Mouse (Mus musculus): ENCODE results near the gene Dnajc6.

The Dnajc6 gene

DNA sequence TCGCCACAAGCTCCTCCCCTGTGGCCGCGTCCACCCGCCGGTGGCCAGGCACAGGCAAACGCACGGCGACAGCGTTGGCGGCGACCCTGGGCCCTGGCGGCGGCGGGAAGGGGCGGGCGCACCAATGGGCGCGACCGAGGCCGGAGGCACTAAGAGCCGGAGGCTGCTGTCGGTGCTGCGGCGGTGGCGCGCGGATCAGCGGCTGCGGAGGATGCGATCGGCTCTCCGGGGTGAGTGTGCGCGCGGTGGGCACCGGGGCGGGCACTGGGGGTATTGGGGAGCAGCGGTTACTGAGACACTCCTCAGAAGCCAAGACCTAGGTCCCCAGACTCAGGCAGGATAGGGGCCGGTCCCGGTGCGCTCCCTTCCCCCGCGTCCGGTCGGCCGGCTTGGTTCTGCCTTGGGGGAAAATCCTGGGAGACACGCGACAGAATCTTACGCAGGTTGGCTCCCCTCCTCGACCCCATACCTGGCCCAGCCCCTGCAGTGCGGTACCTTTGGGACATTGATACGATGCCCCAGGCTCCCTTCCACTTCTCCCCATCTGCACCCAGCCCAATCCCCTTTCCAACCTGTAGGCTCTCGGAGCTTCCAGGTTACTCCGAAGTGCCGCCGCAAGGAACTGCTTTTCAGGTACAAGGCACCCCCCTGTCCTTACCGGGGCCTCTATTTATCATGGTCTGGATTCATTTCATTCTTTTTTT is at the start of gene Dnajc6:
Gene Dnajc6 (plus strand): TSS at position 115 of the 704 bp plus-strand sequence.
- in situ Hi-C loops (cut with MboI; ENCODE audit: low sequenced_read_pairs): no loop called here

DNA sequence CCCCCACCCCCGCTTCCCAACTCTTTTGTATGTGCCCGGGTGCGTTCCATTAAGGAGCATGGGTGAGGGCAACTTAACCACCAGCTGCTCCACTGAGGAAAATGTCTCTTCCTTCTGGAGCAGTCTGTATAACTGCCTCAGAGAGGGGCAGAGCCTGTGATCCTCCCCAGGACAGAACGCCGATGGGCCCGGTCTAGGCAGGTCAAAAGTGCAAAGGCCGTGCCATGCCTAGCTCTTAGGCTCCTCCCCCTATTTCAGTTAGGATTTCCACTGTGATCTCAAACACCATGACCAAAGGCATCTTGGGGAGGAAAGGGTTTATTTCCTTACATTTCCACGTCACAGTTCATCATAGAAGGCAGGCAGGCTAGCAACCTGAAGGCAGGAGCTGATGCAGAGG is 47.7 kb upstream of the Dnajc6 start:
- in situ Hi-C loops (cut with MboI; ENCODE audit: low sequenced_read_pairs): no loop called here

DNA sequence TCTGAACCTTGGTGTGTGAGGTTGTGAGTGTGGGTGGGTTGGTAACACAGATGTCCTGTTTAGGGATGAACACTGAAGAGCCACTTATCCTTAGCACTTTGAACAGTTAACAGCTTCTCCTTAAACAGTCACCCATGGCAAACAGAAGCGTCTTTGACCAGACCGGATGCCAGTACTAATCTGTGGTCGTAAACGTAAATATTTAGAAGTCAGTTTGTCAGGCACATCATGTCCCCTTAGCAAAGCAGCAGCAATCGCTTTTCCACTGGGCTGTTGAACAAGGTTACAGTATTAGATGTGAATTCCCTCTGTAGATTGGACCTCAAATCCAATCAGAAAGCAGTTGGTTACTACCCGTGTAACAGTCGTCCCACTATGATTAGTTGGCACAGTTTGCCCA is 47.1 kb upstream of the Dnajc6 start:
- in situ Hi-C loops (cut with MboI; ENCODE audit: low sequenced_read_pairs): no loop called here

DNA sequence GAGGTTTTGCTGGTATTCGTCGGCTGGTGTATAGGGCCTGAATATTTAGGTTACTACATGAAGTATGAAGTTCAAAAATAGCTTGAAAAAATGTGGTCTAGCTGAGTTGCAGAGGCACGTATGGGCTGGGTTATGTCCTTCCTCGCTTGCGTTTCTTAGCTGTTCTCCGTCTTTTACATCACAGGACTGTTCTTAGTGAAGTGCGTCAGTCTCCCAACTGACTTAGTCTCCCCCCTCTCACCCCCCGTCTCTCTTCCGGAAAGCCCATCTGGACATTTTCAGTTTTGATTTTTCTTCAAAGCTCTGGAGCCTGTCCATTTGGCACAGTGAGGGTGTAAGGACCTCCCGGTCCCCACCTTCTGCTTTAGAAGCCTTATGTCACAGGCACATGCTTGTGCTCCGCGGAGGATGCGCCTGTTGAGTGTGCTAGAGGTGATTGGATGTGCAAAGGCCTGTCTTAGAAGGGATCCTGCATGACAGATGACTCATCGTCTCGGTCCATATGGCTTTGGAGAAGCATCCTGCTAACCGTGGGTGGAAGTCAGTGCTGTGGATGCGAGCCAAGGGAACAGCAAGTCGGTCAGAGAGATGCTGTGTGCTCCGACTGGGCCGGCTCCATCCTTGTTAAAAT is 46.2 kb upstream of the Dnajc6 start:
- in situ Hi-C loops (cut with MboI; ENCODE audit: low sequenced_read_pairs): no loop called here

DNA sequence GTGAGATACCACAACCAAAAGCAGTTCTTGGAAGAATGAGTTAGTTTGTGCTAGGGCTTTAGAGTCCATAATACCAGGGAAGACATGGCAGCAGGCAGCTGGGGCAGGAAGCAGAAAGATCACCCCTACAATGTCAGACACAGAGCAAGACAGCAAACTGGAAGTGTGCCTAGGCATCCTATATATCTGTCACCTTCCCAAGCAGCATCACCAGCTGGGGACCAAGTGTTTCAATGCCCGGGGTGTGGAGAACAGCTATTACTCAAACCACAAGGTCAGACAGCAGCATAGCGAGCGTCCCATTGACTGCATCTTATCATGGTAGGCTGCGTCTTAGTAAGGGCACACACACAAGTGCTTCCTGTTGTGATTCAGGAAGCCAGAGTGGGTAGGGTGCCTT is 45.4 kb upstream of the Dnajc6 start:
- in situ Hi-C loops (cut with MboI; ENCODE audit: low sequenced_read_pairs): no loop called here

DNA sequence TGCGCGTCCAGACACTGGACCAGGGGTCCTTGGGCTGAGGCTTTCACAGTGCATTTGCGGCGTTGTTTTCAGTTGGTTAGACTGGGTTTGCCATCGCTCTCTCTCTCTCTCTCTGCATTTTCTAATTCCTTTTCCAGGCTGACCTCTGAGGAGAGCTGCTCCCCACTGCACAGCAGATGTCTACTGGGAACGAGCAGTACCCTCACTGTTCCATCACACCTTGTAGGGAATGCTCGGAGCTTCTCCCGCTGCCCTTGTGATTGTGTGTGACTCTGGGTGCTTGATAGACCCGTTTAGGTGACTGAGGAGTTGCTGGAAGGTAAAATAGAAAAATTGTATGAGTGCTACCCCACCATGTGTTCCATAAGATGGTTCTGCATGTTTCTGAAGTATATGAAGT is 43.6 kb upstream of the Dnajc6 start:
- in situ Hi-C loops (cut with MboI; ENCODE audit: low sequenced_read_pairs): no loop called here

DNA sequence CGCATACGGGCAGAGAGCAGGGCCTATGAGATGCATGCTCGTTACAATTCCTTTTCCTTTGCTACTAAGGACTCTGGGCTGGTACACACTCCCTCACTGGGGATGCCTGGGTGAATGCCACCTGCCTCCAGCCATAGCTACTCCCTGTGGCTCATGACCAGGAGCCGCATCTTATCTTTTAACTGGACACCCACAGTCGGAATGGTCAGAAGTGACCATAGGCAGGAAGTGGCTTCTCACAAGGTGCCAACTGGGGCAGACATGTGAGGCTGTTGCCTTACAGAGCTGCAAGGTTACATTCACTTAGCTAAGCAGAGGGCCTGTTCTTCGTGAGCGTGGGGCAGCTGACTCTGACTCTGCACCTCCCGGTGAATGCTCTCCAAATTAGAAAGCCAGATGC is 39.3 kb upstream of the Dnajc6 start:
- in situ Hi-C loops (cut with MboI; ENCODE audit: low sequenced_read_pairs): no loop called here

DNA sequence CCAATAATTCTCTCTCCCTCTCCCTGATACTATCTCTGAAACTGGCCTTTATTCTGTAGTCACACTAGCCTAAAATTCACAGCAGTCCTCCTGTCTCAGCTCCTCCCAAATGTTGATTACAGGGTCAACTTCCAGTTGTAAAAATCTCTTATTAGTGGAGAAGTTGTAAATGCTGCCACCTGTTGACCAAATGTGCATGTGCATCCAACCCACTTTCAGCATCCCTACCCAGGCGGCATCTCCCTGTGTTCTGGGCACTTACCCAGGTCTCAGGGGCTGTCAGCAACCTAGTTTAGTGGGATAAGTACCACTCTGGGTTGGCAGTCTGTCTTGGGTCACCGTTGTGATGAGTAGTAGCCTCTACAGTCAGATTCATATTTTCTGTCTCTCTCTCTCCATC is 38.1 kb upstream of the Dnajc6 start:
- in situ Hi-C loops (cut with MboI; ENCODE audit: low sequenced_read_pairs): no loop called here

DNA sequence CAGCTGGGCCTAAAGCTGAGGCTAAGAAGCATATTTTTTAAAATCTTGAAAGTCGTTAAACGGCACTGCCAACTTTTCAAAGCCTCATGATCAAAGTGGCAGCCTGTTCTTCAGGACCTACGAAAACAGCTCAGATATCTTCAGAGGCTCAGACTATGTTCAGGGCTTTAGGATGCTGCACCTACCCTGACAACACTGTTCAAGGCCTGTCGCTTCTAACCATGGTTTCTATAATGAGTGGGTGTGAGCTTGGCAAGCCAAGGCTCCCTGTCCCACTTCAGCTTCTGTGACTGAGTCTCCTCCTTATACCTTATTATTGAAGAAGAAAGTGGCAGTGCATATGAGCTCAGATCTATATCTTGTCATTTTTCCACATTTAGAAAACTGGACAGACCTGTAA is 37.1 kb upstream of the Dnajc6 start:
- in situ Hi-C loops (cut with MboI; ENCODE audit: low sequenced_read_pairs): no loop called here

DNA sequence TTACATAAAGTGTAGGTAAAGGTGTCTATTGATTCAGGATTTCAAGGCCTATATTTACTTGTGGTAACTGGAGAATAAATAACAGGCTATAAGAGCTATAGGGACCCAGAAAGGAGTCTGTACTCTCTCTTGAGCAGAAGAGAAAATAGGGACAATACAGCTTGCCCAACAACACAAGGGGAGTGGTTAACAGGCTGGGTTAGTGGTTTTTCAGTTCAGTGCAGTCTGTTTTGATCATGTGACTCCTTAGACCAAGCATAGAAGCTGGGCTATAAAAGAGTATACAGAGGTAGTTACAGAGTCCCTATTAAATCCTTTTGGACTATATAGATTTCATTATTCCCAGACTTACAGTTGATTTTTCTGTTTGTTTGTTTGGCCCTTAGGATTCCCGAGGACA is 36.3 kb upstream of the Dnajc6 start:
- in situ Hi-C loops (cut with MboI; ENCODE audit: low sequenced_read_pairs): no loop called here

DNA sequence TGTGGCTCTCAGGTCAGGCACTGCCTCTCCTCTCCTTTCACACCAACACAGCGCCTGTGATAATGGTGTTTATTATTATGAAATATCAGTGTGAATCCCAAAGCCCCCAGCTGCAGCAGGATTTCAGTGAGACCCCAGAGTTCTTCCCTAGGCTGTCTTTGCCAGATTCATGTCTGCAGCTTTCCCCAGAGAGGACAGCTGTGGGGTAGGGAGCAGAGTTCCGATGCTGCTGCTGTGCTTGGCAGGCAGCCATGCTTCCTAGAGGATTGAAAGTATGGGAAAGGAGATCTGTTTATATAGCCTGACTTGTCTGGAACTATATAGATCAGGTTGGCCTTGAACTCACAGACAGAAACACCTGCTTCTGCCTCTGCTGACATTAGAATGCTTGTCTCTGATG is 34.4 kb upstream of the Dnajc6 start:
- in situ Hi-C loops (cut with MboI; ENCODE audit: low sequenced_read_pairs): no loop called here

DNA sequence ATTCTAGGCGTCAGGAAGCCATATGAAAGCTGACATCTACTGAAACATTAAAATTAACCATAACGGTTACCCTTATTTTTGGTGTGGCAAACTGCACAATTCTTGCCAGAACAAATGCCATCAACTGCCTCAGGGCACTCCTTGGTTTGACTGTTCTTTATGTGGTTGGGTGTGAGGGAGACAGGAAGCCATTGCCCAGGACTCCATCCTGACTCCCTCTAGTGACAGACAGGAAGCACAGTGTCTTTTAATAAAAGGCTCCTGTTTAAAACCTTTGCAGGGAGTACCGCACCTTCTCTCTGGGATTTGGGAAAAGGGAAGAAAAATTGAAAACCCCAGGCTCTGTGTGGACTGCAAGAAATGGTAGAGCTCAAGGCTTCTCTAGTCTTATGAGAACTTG is 30.2 kb upstream of the Dnajc6 start:
- in situ Hi-C loops (cut with MboI; ENCODE audit: low sequenced_read_pairs): no loop called here

DNA sequence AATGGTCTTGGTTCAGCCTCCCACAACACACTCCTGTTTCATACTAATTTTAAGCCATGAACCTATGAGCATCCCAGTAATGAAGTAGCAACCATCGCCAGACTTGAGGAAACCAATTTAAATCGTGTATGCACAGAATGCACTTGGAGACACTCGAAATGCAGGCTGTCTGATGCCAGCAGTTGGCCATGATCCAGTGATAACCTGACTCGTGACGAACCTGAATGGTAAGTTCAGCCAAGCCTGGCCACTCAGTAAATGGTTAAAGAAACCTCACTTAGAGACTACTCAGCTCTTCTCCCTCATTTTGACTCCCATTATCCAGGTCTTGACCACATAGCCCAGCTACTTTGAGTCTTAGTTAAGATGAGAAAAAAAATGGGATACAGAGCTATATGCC is 27.2 kb upstream of the Dnajc6 start:
- in situ Hi-C loops (cut with MboI; ENCODE audit: low sequenced_read_pairs): no loop called here

DNA sequence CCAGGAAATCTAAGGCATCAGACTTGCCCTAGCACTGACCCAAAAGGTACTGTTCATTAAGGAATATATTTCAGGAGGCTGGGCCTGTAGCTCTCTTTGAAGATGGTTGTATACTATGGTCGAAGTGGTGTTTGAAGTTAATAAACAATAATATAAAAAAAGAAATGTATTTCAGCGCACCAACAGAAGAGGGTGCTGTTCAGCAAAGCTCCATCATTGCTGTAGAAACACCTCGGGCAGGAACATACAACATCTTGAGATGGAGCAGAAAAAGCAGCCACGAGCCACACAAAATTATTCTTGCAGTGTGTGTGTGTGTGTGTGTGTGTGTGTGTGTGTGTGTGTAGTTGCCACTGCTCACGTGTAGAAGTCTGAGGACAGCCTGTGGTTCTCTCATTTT is 25.9 kb upstream of the Dnajc6 start:
- in situ Hi-C loops (cut with MboI; ENCODE audit: low sequenced_read_pairs): no loop called here

DNA sequence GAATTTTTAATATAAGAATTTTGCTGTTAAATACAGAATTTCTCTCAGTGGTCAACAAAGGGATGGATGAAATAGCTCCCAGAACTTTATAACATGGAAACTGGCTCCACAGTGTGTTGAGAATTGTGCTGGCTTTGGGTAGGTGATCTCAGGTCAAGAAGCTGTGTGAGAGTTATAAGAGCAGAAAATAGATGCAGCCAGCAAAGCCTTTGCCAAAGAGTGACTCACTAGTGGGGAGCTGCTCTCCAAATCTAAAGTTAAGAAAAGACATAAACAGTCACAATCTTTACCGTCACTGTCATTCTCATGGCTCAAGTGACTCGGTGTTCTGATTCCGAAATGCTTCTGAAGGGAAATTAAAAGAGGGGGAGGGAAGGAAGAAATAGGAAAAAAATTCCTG is 23.7 kb upstream of the Dnajc6 start:
- in situ Hi-C loops (cut with MboI; ENCODE audit: low sequenced_read_pairs): no loop called here

DNA sequence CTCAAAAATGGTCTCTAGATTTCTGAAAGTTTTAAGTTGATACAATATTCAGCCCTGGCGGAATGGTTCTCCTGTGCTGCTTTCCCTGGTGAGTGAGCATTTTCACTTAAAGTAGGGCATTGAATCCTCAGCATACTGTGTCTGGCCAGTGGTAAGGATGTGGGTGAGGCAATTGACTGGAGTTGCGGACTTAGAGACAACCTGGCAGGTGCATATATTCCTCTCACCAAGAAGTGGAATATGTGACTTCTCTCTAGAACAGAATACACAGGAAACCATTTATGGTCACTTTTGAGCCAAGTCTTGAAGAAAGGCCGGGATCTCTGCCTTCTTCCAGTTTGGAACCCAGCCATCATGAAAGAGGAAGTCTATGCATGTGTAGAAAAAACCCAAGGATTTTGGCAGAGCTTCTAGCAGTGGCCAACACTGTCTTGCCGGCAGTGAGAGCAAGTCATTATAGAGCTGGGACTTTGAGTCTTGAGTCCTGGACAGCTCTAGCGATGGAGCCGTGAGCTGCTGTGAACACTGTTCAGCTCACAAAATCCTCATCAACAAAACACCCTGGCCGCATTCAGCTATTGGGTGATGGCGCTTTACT is 6.0 kb upstream of the Dnajc6 start:
- in situ Hi-C loops (cut with MboI; ENCODE audit: low sequenced_read_pairs): no loop called here

DNA sequence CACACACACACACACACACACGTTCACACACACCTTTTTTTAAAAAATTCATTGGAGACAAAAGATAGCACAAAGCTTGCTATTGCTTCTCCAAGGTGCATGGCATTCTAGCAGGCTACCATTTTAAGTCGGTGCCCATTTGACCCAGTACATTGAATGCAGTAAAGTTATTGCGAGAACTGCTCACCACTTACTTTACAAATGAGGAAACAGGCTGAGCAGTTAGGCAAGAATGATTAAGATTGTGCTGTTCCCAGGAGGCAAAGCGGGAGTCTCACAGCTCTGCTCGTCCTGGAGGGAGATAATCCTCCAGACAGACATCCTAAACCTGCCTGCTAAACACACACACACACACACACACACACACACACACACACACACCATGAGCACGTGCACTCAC is 4.7 kb upstream of the Dnajc6 start:
- in situ Hi-C loops (cut with MboI; ENCODE audit: low sequenced_read_pairs): no loop called here

DNA sequence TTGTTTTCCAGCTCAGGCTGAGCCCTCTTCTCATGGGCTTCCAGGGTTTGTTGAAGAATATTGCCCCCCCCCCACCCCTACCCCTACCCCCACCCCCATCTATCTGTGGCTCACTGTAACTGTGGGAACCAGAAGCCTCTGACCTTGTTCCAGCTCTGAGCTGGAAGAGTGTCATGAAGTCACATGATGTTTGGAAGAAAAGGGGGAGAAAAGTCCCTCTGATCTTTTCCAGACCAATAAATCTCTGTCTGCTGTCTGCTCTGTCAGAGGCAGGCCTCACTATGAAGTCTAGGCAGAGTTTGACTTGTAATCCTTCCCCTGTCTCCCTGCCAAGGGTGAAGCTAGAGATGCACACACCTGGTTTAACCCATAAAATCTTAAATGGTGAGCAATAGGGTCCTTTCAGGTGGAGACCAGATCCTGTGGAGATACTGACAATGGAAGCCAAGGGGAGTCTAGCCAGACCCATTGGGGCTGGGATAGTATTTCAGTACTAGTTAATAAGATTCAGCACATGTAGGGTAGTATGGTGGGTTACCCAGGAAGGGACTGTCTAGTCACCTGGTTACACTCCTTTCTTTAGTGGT is 2.7 kb upstream of the Dnajc6 start:
- in situ Hi-C loops (cut with MboI; ENCODE audit: low sequenced_read_pairs): no loop called here

DNA sequence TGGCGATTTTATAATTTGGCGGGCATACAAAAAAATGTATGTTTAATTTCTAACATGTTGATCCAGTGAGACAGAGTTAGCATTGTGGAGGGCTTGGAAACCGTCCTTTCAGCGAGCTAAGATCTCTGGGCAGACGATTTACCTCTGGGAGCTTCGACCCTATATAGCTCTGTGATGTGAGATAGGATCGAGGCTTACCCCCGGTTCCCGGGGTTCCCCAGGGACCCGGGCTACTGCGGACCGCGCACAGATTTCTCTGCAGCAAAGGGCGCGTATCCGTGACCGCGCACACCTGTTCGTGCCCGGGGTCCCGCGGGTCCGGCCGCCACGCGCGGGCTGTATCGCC is 287 bp upstream of the Dnajc6 start:
- in situ Hi-C loops (cut with MboI; ENCODE audit: low sequenced_read_pairs): no loop called here

DNA sequence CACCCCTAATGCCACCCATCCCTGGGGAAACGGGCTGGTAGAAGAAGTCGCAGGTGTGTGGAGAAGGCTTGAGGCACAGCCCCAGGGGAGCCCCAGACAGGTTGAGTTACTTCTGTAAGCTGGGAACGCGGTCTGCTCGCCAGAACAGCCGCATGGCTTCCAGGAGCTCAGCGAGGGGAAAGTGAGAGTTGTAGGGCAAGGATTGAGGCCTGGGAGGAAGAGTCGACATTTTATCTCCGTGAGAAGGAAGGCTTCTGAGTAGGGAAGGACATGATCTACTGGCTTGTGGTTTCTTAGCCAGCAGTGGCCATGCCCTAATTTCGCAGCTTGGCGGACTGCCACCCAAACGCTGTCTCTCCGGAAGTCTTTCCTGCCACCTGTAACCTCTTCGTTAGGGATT is 888 bp downstream of the Dnajc6 start:
- in situ Hi-C loops (cut with MboI; ENCODE audit: low sequenced_read_pairs): no loop called here

DNA sequence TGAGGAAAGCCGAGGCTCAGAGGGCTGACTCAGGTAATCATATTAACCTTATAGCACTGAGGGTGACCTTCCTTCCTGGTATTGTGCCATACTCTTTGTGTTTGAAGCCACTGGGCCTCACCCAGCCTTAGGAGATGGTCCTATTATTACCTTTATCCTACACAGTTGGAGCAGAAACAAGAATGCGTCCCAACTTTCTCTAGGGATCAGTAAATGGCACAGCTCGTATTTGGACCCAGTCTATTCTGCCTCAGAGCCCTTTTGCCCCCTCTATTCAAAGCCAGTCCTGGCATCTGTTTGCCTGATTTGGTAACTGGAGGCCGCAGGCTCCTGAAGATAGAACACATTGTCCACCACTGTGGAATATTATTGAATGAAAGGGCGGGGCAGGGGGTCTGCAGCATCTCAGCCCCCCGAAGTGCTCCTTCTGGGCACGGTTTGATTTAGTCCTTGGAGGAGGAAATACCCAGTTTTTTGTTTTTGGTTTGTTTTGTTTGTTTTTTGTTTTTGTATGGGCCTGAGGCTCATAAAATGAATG is 8.1 kb downstream of the Dnajc6 start:
- in situ Hi-C loops (cut with MboI; ENCODE audit: low sequenced_read_pairs): no loop called here

DNA sequence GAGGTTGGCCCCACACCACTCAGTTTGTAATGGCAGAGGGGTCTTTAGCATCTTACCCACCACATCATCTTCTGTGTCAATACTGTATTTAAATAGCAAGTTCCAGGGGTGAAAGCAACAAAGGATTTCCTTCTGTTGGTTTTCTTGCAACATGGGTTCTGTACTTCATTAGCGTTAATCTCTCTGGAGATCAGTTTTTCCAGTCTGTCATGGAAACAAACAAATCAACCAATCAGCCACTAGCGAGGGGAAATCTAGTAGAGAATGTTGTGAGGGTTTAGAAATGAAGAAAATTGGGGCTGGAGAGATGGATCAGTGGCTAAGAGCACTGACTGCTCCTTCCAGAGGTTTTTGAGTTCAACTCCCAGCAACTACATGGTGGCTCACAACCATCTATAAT is 9.5 kb downstream of the Dnajc6 start:
- in situ Hi-C loops (cut with MboI; ENCODE audit: low sequenced_read_pairs): no loop called here
